Mouse (Mus musculus): ENCODE measurements around the gene Acsf3.

GRCm38 (mm10) chr8:122764790-122765474 is 10.4 kb upstream of the Acsf3 start:
- TF ChIP-seq GATA1 (IDR thresholded peaks at IDR 0.05; ENCODE audit: borderline replicate concordance, low read length), result no peak
- TF ChIP-seq FLI1 (IDR thresholded peaks at IDR 0.05; ENCODE audit: low read length), result no peak

Data from megakaryocyte, embryonic 14.5 days (primary cell).